Mouse (Mus musculus) CH12.LX (cell line): ENCODE results near the gene Tymp. TPM values are rescaled to one million over a fixed set of nuclear protein-coding genes. Genes with fewer than 3 reads are reported as not detected.

Source experiments
- DNase-seq: peaks from one replicate; pipeline ENCODE4 v3.0.0-alpha.2; 2013; ENCODE audit errors: extremely low read depth
- H3K27ac ChIP-seq: 2 replicates; pipeline ENCODE4 v1.5.1; 2012; ENCODE audit warnings: low read depth, mild to moderate bottlenecking, control low read depth, moderate library complexity; ENCODE audit not compliant: insufficient read depth
- H3K27me3 ChIP-seq: replicated peaks from 2 replicates; pipeline ENCODE3; 2012; ENCODE audit warnings: inconsistent platforms
- H3K36me3 ChIP-seq, 2 experiments: replicated peaks in 1 of 2; 2 replicates each; pipeline versions ENCODE3 to v1.6.1; 2012; ENCODE audit warnings: inconsistent platforms in 1 of 2, low read length in 1 of 2, mild to moderate bottlenecking in 1 of 2, mixed read lengths in 1 of 2, moderate library complexity in 1 of 2; ENCODE audit not compliant: control insufficient read depth in 1 of 2, insufficient read depth in 1 of 2
- H3K4me1 ChIP-seq, 2 experiments: 2 replicates each; pipeline ENCODE4 v1.6.1; 2012; ENCODE audit warnings: inconsistent platforms in 1 of 2, moderate library complexity in 1 of 2; ENCODE audit not compliant: insufficient read depth in 2 of 2, control insufficient read depth in 1 of 2
- H3K4me2 ChIP-seq: 2 replicates; pipeline ENCODE4 v1.6.1; 2012; ENCODE audit warnings: low read depth, mild to moderate bottlenecking, control low read depth; ENCODE audit not compliant: poor library complexity, insufficient read depth, severe bottlenecking
- H3K4me3 ChIP-seq, 3 experiments: fragments of 150-350 bp in 1 of 3; sonication (generic) in 1 of 3; replicated peaks in 1 of 3; 2 replicates each; pipeline versions ENCODE3 to v1.5.1; 2011 to 2012; ENCODE audit warnings: low read depth in 2 of 3, low read length in 2 of 3, mild to moderate bottlenecking in 2 of 3, moderate library complexity in 2 of 3, control low read depth in 1 of 3, improper control_type of control experiment in 1 of 3, inconsistent platforms in 1 of 3, mixed read lengths in 1 of 3; ENCODE audit not compliant: poor library complexity in 1 of 3
- H3K79me2 ChIP-seq: replicated peaks from 2 replicates; pipeline ENCODE4 v1.6.1; 2012; ENCODE audit warnings: mild to moderate bottlenecking, moderate library complexity; ENCODE audit not compliant: control insufficient read depth, poor library complexity, insufficient read depth, severe bottlenecking; ENCODE audit errors: extremely low read depth
- H3K9ac ChIP-seq: 2 replicates; pipeline ENCODE4 v1.6.1; 2012; ENCODE audit warnings: low read depth, mild to moderate bottlenecking, control low read depth, moderate library complexity; ENCODE audit not compliant: insufficient read depth
- H3K9me3 ChIP-seq: replicated peaks from 2 replicates; pipeline ENCODE3; 2012; ENCODE audit warnings: low read length, inconsistent platforms, mixed read lengths
- BHLHE40 ChIP-seq: IDR thresholded peaks from 2 replicates; pipeline ENCODE4 v1.6.1; 2011; ENCODE audit warnings: mild to moderate bottlenecking, low read depth, low read length, improper control_type of control experiment
- CHD1 ChIP-seq: IDR thresholded peaks from 2 replicates; pipeline ENCODE4 v1.6.1; 2012; ENCODE audit warnings: low read depth, low read length, improper control_type of control experiment, inconsistent platforms
- CTCF ChIP-seq, 2 experiments: IDR thresholded peaks in 1 of 2; conservative IDR thresholded peaks in 1 of 2; 2 replicates each; pipeline ENCODE4 v1.5.1; 2011 to 2012; ENCODE audit warnings: low read depth in 2 of 2, low read length in 2 of 2, improper control_type of control experiment in 1 of 2, inconsistent platforms in 1 of 2, mild to moderate bottlenecking in 1 of 2, moderate library complexity in 1 of 2
- ELF1 ChIP-seq: IDR thresholded peaks from 2 replicates; pipeline ENCODE4 v1.6.1; 2014; ENCODE audit warnings: low read depth, mild to moderate bottlenecking, inconsistent platforms, low read length, improper control_type of control experiment
- EP300 ChIP-seq: IDR thresholded peaks from 2 replicates; pipeline ENCODE4 v1.6.1; 2011; ENCODE audit warnings: low read length, improper control_type of control experiment
- ETS1 ChIP-seq: conservative IDR thresholded peaks from 2 replicates; pipeline ENCODE4 v1.6.1; 2012; ENCODE audit warnings: low read depth, mild to moderate bottlenecking, inconsistent platforms, low read length, improper control_type of control experiment, moderate library complexity
- HCFC1 ChIP-seq: IDR thresholded peaks from 2 replicates; pipeline ENCODE4 v1.6.1; 2012; ENCODE audit warnings: low read depth, mild to moderate bottlenecking, inconsistent platforms, low read length, improper control_type of control experiment
- JUN ChIP-seq: IDR thresholded peaks from 2 replicates; pipeline ENCODE4 v1.6.1; 2011; ENCODE audit warnings: low read depth, mild to moderate bottlenecking, low read length, improper control_type of control experiment, moderate library complexity; ENCODE audit not compliant: insufficient read depth
- JUND ChIP-seq: conservative IDR thresholded peaks from 2 replicates; pipeline ENCODE4 v1.6.1; 2011; ENCODE audit warnings: low read depth, low read length, improper control_type of control experiment
- MAX ChIP-seq: IDR thresholded peaks from 2 replicates; pipeline ENCODE4 v1.6.1; 2011; ENCODE audit warnings: low read length, improper control_type of control experiment
- MAZ ChIP-seq: IDR thresholded peaks from 2 replicates; pipeline ENCODE4 v1.6.1; 2012; ENCODE audit warnings: low read depth, mild to moderate bottlenecking, inconsistent platforms, low read length, improper control_type of control experiment, moderate library complexity
- MXI1 ChIP-seq: IDR thresholded peaks from 2 replicates; pipeline ENCODE4 v1.6.1; 2011; ENCODE audit warnings: mild to moderate bottlenecking, low read depth, low read length, improper control_type of control experiment
- NELFE ChIP-seq: IDR thresholded peaks from 2 replicates; pipeline ENCODE4 v1.6.1; 2011; ENCODE audit warnings: low read depth, low read length, improper control_type of control experiment
- POLR2AphosphoS2 ChIP-seq: IDR thresholded peaks from 2 replicates; pipeline ENCODE4 v1.6.1; 2011; ENCODE audit warnings: low read depth, low read length, improper control_type of control experiment
- RAD21 ChIP-seq: IDR thresholded peaks from 2 replicates; pipeline ENCODE4 v1.6.1; 2011; ENCODE audit warnings: low read depth, mild to moderate bottlenecking, low read length, improper control_type of control experiment, moderate library complexity
- RCOR1 ChIP-seq: conservative IDR thresholded peaks from 2 replicates; pipeline ENCODE4 v1.6.1; 2012; ENCODE audit warnings: low read depth, mild to moderate bottlenecking, inconsistent platforms, low read length, improper control_type of control experiment
- TCF12 ChIP-seq: IDR thresholded peaks from 2 replicates; pipeline ENCODE4 v1.6.1; 2014; ENCODE audit warnings: low read depth, mild to moderate bottlenecking, inconsistent platforms, low read length, improper control_type of control experiment
- UBTF ChIP-seq: IDR thresholded peaks from 2 replicates; pipeline ENCODE4 v1.6.1; 2012; ENCODE audit warnings: low read depth, mild to moderate bottlenecking, inconsistent platforms, low read length, improper control_type of control experiment, moderate library complexity
- USF1 ChIP-seq: IDR thresholded peaks from 2 replicates; pipeline ENCODE4 v1.6.1; 2014; ENCODE audit warnings: low read depth, mild to moderate bottlenecking, inconsistent platforms, low read length, improper control_type of control experiment
- ZKSCAN1 ChIP-seq: IDR thresholded peaks from 2 replicates; pipeline ENCODE4 v1.6.1; 2012; ENCODE audit warnings: low read depth, inconsistent platforms, low read length, improper control_type of control experiment, borderline replicate concordance
- dilution Hi-C: fragments of 300-500 bp; cut with MboI; formaldehyde crosslinking; loops from 2 replicates; pipeline ENCODE4 v1.14.3; 2020; ENCODE audit warnings: low sequenced_read_pairs; ENCODE audit not compliant: extremely low pct_unique_long_range_greater_than_20kb, extremely low pct_ligation_motif_present
- in situ Hi-C: fragments of 300-500 bp; cut with MboI; formaldehyde crosslinking; loops from 3 replicates; pipeline ENCODE4 v1.14.3; 2019; ENCODE audit warnings: low sequenced_read_pairs, low pct_ligation_motif_present, low pct_unique_long_range_greater_than_20kb, mixed read lengths
- polyA plus RNA-seq: library from polyadenylated mRNA; unstranded; fragments of >175 nt; gene quantifications from 2 replicates; pipeline ENCODE4 v1.2.1, GENCODE M21; 2012; ENCODE audit warnings: low read depth; ENCODE audit not compliant: insufficient read length
- total RNA-seq, 2 experiments: library from RNA; depleted of rRNA; stranded (reverse); fragments of 300-350 nt in 1 of 2; fragments of >200 nt in 1 of 2; gene quantifications; 2 replicates each; pipeline ENCODE4 v1.2.3; 2012 to 2014

Gene Tymp
- total and polyA plus RNA-seq, 3 experiments, result 1.4 to 2.4 (median 1.5) TPM

DNA sequence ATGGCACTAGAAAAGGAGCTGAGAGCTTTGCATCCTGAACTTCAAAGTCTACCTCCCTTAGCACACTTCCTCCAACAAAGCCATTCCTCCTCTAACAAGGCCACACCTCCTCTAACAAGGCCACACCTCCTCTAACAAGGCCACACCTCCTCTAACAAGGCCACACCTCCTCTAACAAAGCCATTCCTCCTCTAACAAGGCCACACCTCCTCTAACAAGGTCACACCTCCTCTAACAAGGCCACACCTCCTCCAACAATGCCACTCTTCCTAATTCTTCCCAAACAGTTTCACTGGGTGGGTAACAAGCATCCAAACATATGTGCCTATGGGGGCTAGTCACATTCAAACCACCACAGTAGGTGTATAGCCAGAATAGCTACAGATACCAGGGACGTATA, 25.6 kb upstream of the Tymp start:
- Histone ChIP-seq H3K27me3 (peaks cover 14% of the 10 kb centered on the region), H3K9me3 (peaks cover 5% of the 10 kb centered on the region), H3K79me2 (no peaks in the 10 kb centered on the region), H3K4me1 (no peaks in the 10 kb centered on the region), H3K4me2 (no peak overlapping the region), H3K27ac (no peak overlapping the region), H3K36me3 (no peaks in the 10 kb centered on the region), H3K9ac (no peak overlapping the region), H3K4me3 (no peak overlapping the region)
- no peak for TF ChIP-seq BHLHE40
- TF ChIP-seq MXI1, result no peak
- no peak for TF ChIP-seq TCF12
- no peak for TF ChIP-seq NELFE
- TF ChIP-seq MAX, result no peak
- peak; percentile 4 for DNase-seq
- in situ Hi-C loops, result no loop called here
- dilution Hi-C loops, result no loop called here

DNA sequence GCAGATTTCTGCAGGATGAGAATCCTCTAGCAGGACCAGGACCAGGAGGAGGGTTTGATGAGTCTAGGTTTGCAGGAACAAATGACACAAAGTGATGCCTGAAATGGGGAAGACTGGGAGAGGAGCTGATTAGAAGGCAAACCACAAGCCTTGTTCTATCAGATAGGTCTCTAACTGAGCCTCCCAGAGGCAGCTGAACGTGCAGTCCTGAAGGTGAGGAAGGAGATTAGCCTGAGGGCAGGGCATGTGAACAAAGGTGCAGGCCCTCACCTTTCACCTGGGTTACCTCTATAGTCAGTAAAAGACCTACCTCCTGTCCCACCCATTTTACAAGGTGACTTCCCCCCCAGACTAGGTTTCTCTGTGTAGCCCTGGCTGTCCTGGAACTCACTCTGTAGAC, 22.9 kb upstream of the Tymp start:
- in situ Hi-C loops (no loop called here), dilution Hi-C loops (no loop called here)
- no peak overlapping the region for H3K9ac ChIP-seq
- no peaks in the 10 kb centered on the region for H3K36me3 ChIP-seq
- H3K27me3 ChIP-seq, result peaks cover 23% of the 10 kb centered on the region
- no peak overlapping the region for H3K27ac ChIP-seq
- H3K79me2 ChIP-seq, result no peaks in the 10 kb centered on the region
- H3K4me3 ChIP-seq, result no peak overlapping the region
- no peaks in the 10 kb centered on the region for H3K4me1 ChIP-seq
- DNase-seq, result no peak
- no peak overlapping the region for H3K4me2 ChIP-seq
- TF ChIP-seq CHD1 (no peak), RCOR1 (no peak), HCFC1 (no peak), MAX (no peak), CTCF (conservative IDR thresholded peaks at IDR 0.05 in 1 of 2, IDR thresholded peaks at IDR 0.05 in 1 of 2; ENCODE audit: low read depth in 2 of 2, low read length in 2 of 2) (no peak), JUN (no peak), USF1 (no peak), JUND (no peak), RAD21 (no peak), ETS1 (no peak), EP300 (no peak), ELF1 (no peak), ZKSCAN1 (no peak), POLR2AphosphoS2 (no peak), MAZ (no peak), UBTF (no peak)
- no peaks in the 10 kb centered on the region for H3K9me3 ChIP-seq
